Mouse (Mus musculus) neural tube, embryonic 12.5 days (tissue): Measurements from ENCODE around the gene Fam196b. TPM values are rescaled to one million over a fixed set of nuclear protein-coding genes. Genes with fewer than 3 reads are reported as not detected.

Source experiments
- ATAC-seq: fragments of 200-750 bp; cut with Nextera tagmentation; 2 replicates; pipeline ENCODE4 v1.8.0; 2017; ENCODE audit warnings: low read depth, mild to moderate bottlenecking, moderate TSS enrichment, moderate library complexity; ENCODE audit not compliant: low FRiP score
- H3K27ac ChIP-seq: fragments of 300-500 bp; sonication (generic); 2 replicates; pipeline ENCODE4 v1.5.1; 2016
- H3K27me3 ChIP-seq: fragments of 300-500 bp; sonication (generic); replicated peaks from 2 replicates; pipeline ENCODE4 v1.6.1; 2016; ENCODE audit warnings: mild to moderate bottlenecking
- H3K36me3 ChIP-seq: fragments of 300-500 bp; sonication (generic); 2 replicates; pipeline ENCODE4 v1.6.1; 2016; ENCODE audit warnings: mild to moderate bottlenecking
- H3K4me1 ChIP-seq: fragments of 300-500 bp; sonication (generic); 2 replicates; pipeline ENCODE4 v1.6.1; 2016
- H3K4me2 ChIP-seq: fragments of 300-500 bp; sonication (generic); replicated peaks from 2 replicates; pipeline ENCODE4 v1.6.1; 2016; ENCODE audit warnings: mild to moderate bottlenecking
- H3K4me3 ChIP-seq: fragments of 300-500 bp; sonication (generic); 2 replicates; pipeline ENCODE4 v1.5.1; 2016
- H3K9ac ChIP-seq: fragments of 300-500 bp; sonication (generic); 2 replicates; pipeline ENCODE4 v1.6.1; 2016; ENCODE audit warnings: mild to moderate bottlenecking
- H3K9me3 ChIP-seq: fragments of 300-500 bp; sonication (generic); 2 replicates; pipeline ENCODE4 v1.6.1; 2016; ENCODE audit warnings: mild to moderate bottlenecking
- WGBS: fragments of 180-500 bp; shearing (Covaris S2); methylation state at CpG from one replicate; pipeline ENCODE4 v1.1.7; 2016; 5-methylcytosine and 5-hydroxymethylcytosine counted together
- polyA plus RNA-seq: library from polyadenylated mRNA; unstranded; fragments of >200 nt; fragmentation: Nextera tagmentation; extraction: Ambion mirVana; gene quantifications from 2 replicates; pipeline ENCODE4 v1.2.1, GENCODE M21; 2016

Fam196b gene
- polyA plus RNA-seq, 1 experiment from 2014 or later: 2.0 TPM

DNA sequence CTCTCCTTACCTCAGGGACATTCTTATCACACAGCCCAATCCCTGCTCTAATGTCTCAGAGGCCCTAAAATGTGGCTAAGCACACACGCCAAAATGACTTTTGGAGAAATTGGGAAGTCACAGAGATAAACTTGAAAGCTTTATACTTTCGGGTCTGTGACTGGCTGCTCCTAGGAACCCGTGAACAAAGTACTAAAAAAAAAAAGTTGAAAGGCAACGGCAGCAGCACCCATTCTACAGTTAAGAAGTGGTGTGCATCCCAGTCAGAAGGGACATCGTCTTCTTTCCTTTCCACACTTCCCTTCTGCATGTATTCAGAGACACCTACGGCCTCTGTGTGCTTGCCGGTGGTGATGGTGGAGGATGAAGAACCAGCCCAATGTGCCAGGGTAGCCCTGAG is 14.6 kb upstream of the Fam196b start:
- WGBS: 88% methylated on average over 7 of the region's 7 CpGs
- H3K4me2 ChIP-seq: no peak overlapping the region
- ATAC-seq: no peak

DNA sequence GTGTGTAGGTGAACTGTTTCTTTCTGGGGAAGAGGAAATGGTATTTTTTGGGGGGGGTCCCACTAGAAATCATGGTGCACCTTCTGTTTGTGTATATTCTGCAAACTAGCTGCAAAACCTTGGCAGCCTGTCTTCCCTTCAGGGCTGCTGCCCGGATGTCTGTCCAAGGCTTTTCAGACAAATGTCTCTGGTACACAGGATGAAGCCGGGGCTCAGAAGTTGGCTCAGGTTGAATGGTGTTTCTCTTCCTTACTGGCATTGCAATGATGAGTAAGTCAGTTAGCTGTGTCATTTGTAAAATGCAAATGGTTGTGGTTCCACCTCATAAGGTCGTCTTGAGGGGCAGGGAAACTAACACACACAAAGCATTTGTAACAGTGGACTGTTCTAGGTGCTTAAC is 8.4 kb upstream of the Fam196b start:
- WGBS: 83% methylated on average over 3 of the region's 3 CpGs
- Histone ChIP-seq H3K27ac (no peak overlapping the region), H3K27me3 (peaks cover 3% of the 10 kb centered on the region; the same call in 1 of the 2 replicates), H3K36me3 (no peaks in the 10 kb centered on the region), H3K4me3 (no peak overlapping the region), H3K9ac (no peak overlapping the region), H3K4me1 (no peaks in the 10 kb centered on the region), H3K4me2 (no peak overlapping the region), H3K9me3 (no peaks in the 10 kb centered on the region)
- no peak for ATAC-seq

More for the DNA sequence above, 14.6 kb upstream of the Fam196b start:
- no peaks in the 10 kb centered on the region for H3K36me3 ChIP-seq
- no peak overlapping the region for H3K9ac ChIP-seq
- H3K27ac ChIP-seq: no peak overlapping the region
- H3K27me3 ChIP-seq: no peaks in the 10 kb centered on the region
- H3K9me3 ChIP-seq: no peaks in the 10 kb centered on the region
- H3K4me3 ChIP-seq: no peak overlapping the region
- H3K4me1 ChIP-seq: peaks cover 5% of the 10 kb centered on the region

DNA sequence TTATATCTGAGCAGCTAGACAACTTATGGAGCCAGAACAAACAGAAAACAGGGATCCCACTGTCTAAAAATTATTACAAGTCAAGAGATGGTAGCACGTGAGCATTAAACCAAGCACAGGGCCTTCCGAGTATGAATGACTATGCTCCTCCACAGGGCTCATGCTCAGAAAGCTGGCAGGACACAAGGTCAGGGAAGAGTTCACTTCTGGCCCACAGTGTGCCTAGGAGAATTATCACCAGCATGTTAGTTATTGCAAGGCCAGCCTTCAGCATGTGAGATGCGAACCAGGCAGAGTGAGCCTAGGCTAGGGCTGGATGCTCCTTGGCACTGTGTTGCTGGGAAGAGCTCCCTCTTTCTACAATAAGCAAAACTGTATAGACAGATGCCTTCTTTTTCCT is 5.9 kb upstream of the Fam196b start:
- Histone ChIP-seq H3K27me3 (peaks cover 3% of the 10 kb centered on the region; the same call in 1 of the 2 replicates), H3K36me3 (no peaks in the 10 kb centered on the region), H3K4me1 (no peaks in the 10 kb centered on the region), H3K27ac (no peak overlapping the region), H3K9me3 (no peaks in the 10 kb centered on the region), H3K4me3 (no peak overlapping the region), H3K9ac (no peak overlapping the region), H3K4me2 (no peak overlapping the region)
- WGBS: 86% methylated on average over 3 of the region's 3 CpGs
- ATAC-seq: no peak

DNA sequence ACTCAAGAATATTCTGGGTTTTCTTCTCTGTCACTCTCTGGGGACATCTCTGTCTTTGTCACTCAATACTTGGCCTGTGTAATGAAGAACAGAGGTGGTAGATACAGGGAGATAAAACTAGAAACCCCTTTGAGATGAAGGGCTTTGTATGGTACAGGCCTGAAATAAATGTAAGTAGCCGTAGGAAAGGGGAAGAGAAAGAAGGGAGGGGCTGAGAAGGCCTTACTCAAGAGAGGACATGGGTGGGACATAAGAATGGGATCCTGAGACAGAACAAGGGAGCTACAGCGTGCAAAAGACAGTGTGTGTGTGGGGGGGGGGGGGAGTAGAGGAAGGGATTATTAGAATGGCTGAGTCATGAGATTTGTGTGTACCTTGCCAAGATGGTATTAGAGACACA is 5.3 kb upstream of the Fam196b start:
- H3K4me3 ChIP-seq: no peak overlapping the region
- H3K36me3 ChIP-seq: no peaks in the 10 kb centered on the region
- ATAC-seq: no peak
- H3K9ac ChIP-seq: no peak overlapping the region
- H3K4me2 ChIP-seq: no peak overlapping the region
- 73% methylated on average over 2 of the region's 2 CpGs for WGBS
- peaks cover 3% of the 10 kb centered on the region; the same call in 1 of the 2 replicates for H3K27me3 ChIP-seq
- no peaks in the 10 kb centered on the region for H3K9me3 ChIP-seq
- no peaks in the 10 kb centered on the region for H3K4me1 ChIP-seq
- no peak overlapping the region for H3K27ac ChIP-seq

DNA sequence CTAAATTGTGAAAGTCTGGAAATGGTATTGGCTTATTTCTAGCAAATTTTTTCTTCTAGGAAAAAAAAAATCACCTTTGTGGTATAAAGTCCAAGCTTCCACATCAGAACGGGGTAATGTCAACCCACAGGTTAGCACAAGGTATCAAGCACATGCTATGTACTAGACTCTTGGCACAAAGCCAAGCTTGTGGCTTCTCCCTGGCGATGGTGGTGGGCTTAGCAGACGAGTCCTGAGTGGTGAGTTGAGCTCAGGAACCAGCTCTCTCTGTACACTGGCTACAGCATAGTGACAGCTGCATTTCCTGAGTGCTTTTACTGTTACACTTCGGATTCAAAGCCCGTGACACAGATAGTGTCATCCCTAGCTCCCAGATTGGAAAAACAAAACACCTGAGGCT is 2.9 kb upstream of the Fam196b start:
- no peak overlapping the region for H3K9ac ChIP-seq
- no peak overlapping the region for H3K4me2 ChIP-seq
- H3K27ac ChIP-seq: no peak overlapping the region
- H3K4me1 ChIP-seq: peaks cover 8% of the 10 kb centered on the region
- no peaks in the 10 kb centered on the region for H3K9me3 ChIP-seq
- no peaks in the 10 kb centered on the region for H3K36me3 ChIP-seq
- WGBS: 82% methylated on average over 5 of the region's 5 CpGs
- H3K4me3 ChIP-seq: no peak overlapping the region
- ATAC-seq: no peak
- peaks cover 3% of the 10 kb centered on the region; the same call in 1 of the 2 replicates for H3K27me3 ChIP-seq

DNA sequence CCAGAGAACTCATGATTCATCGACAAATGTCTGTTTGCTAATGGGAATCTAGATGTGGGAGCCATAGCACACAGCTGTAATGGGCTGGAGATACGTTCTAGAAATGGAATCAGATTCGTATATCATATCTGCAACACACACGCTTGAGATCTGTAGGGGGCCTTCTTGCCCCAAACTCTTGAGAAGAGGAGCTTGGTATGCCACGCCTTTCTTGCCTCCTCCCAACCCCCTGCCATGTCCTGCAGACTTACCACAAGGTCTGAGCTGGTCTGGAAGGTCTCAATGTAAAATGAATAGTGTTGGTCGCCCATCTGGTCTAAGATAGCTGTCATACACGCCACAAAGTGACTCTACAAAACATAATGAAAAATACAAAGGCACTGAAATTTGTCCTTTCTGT is 2.4 kb upstream of the Fam196b start:
- WGBS: 85% methylated on average over 7 of the region's 7 CpGs
- Histone ChIP-seq H3K36me3 (no peaks in the 10 kb centered on the region), H3K27ac (no peak overlapping the region), H3K4me1 (peaks cover 8% of the 10 kb centered on the region), H3K27me3 (peaks cover 3% of the 10 kb centered on the region; the same call in 1 of the 2 replicates), H3K4me3 (no peak overlapping the region), H3K9me3 (no peaks in the 10 kb centered on the region), H3K9ac (no peak overlapping the region), H3K4me2 (no peak overlapping the region)
- no peak for ATAC-seq

DNA sequence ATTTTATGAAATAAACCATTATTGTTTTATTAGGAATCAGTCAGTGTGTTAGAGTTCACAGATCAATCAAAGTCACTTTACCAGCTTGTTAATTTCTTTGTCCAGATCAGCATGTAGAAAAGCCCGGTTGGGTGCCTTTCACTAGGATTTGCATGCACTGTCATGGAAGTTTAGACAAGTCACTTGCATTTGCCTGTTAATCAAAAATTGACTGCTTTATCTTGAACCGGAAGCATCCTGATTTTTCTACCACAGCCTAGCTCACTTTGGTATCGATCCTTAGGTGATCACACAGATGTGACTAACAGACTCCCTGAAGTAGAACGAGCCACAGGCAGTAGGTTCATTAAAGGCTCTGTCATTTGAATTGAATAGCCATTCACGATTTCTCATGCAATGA is 761 bp downstream of the Fam196b start:
- no peaks in the 10 kb centered on the region for H3K9me3 ChIP-seq
- no peak overlapping the region for H3K27ac ChIP-seq
- no peak overlapping the region for H3K9ac ChIP-seq

DNA sequence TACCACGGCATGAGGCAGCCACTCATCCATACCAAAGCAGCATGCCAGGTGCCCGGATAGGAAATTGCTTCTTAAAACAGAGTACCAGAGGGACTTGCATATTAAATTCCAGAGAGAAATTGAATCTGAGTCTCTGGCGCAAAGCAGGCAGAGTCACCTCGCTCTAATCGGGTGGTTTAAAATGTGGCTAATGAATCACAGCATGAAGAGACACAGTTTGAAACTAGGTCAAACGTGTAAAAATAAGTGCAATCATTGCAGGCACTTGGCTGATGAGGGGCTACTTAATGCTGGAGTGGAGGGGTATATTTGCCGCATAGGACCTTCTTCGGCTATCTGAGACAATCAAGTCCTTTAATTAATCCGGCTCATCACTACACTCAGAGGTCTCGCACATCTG is 1.6 kb downstream of the Fam196b start:
- Histone ChIP-seq H3K36me3 (no peaks in the 10 kb centered on the region), H3K9ac (no peak overlapping the region), H3K9me3 (no peaks in the 10 kb centered on the region), H3K4me3 (no peak overlapping the region), H3K4me2 (peak overlapping the region; percentile 55), H3K27me3 (peaks cover 5% of the 10 kb centered on the region; the same call in 1 of the 2 replicates), H3K27ac (no peak overlapping the region), H3K4me1 (peaks cover 8% of the 10 kb centered on the region)
- no peak for ATAC-seq
- 48% methylated on average over 10 of the region's 10 CpGs for WGBS

More for the DNA sequence above, 761 bp downstream of the Fam196b start:
- Histone ChIP-seq H3K27me3 (peaks cover 8% of the 10 kb centered on the region; the same call in 1 of the 2 replicates), H3K4me2 (peak overlapping the region; percentile 55), H3K36me3 (no peaks in the 10 kb centered on the region), H3K4me1 (peaks cover 8% of the 10 kb centered on the region), H3K4me3 (peak overlapping the region; percentile 36)
- WGBS: 7% methylated on average over 5 of the region's 5 CpGs
- peak; percentile 45; the same call in 1 of the 2 replicates for ATAC-seq

DNA sequence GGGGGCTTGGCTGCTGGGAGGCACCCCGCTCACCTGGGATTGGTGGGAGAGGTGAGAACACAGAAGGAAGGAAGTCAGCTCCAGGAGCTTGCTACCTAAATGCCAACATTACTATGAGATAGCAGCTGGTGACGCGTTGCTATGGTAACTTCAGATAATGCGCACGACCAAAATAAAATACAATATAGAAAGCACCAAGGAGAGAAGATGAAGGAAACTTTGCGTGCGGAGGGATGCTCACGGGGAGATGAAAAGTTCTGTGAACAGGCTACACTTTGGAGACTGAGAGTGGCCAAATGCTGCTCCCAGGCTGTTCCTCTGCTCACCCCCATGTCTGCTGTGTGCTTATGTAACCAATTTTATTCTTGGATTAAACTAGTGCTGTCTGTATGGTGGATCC is 2.4 kb downstream of the Fam196b start:
- 79% methylated on average over 8 of the region's 8 CpGs for WGBS
- no peak overlapping the region for H3K4me3 ChIP-seq
- peak overlapping the region; percentile 55 for H3K4me2 ChIP-seq
- H3K27ac ChIP-seq: no peak overlapping the region
- no peaks in the 10 kb centered on the region for H3K9me3 ChIP-seq
- peaks cover 8% of the 10 kb centered on the region for H3K4me1 ChIP-seq
- H3K9ac ChIP-seq: no peak overlapping the region
- H3K27me3 ChIP-seq: peaks cover 4% of the 10 kb centered on the region; the same call in 1 of the 2 replicates
- ATAC-seq: no peak
- no peaks in the 10 kb centered on the region for H3K36me3 ChIP-seq

DNA sequence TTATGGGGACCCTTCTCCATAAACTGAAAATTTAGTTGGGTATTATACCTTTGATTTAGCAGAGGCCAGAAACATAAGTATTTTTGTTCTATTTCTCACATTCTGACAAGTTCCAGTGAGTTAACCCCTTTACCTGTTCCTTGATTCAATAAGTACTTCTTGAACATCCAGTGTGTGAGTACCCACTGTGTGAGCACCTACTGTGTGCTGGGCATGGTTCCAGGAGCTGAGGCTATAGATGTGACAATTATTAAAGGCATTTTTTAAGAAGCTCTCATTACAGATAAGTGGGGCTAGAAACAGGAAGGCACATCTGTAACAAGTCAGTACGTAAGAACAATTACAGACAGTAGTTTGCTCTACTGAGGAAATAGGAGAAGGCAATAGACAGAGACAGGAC is 4.7 kb downstream of the Fam196b start:
- WGBS: 86% methylated on average over 1 of the region's 1 CpGs
- peaks cover 4% of the 10 kb centered on the region; the same call in 1 of the 2 replicates for H3K27me3 ChIP-seq
- H3K36me3 ChIP-seq: no peaks in the 10 kb centered on the region
- H3K27ac ChIP-seq: no peak overlapping the region
- H3K9ac ChIP-seq: no peak overlapping the region
- no peak overlapping the region for H3K4me2 ChIP-seq
- peaks cover 8% of the 10 kb centered on the region for H3K4me1 ChIP-seq
- H3K4me3 ChIP-seq: no peak overlapping the region
- ATAC-seq: no peak
- H3K9me3 ChIP-seq: no peaks in the 10 kb centered on the region

DNA sequence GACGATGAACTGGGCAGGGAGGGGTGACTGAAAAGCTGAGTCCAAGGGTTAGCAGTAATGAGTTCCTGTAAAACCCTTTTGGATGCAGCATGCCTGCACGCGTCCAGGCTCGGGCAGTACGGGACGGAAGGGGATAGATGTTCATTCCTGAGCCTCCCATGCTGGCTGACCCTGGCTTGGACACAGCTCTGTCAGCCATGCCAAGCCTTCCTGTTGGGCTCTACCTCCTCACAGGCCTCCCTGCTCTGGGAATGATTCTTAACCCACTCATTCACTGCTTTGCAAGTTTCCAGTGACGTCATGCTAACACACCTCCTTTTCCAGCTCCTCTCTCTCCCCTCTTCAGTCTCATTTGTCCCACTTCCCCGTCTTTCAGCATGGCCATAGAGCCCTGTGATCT is 9.0 kb downstream of the Fam196b start:
- Histone ChIP-seq H3K4me1 (no peaks in the 10 kb centered on the region; the same call in 1 of the 2 replicates), H3K4me3 (no peak overlapping the region), H3K27me3 (no peaks in the 10 kb centered on the region), H3K9ac (no peak overlapping the region), H3K27ac (no peak overlapping the region), H3K36me3 (no peaks in the 10 kb centered on the region), H3K4me2 (no peak overlapping the region), H3K9me3 (no peaks in the 10 kb centered on the region)
- WGBS: 86% methylated on average over 8 of the region's 8 CpGs
- no peak for ATAC-seq

DNA sequence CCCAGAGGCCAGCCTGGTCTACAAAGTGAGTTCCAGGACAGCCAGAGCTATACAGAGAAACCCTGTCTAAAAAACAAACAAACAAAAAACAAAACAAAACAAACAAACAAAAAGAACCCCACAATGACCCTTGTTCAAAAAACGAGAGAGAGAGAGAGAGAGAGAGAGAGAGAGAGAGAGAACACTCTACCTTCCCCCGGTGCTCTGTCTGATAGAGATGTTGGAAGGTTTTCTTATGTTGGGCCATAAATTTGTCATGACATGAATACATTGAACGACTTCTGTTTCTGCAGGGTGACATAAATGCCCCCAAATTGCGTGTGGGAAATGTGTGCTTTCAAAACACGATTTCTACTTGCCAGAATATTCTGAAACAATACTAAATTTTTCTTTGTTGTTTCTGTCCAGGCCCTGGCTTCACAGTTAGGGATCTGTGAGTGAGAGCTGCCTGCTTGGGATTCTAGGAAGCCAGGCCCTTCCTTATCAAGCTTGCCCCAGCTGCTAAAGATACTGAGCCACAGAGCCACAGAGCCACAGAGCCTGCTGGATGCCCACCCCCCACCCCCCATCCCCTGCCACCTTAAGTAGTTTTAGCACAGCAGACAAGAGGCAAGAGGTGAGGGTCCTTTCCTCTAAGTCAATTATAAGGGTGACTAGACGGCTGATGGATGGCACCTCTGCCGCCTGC is 17.9 kb downstream of the Fam196b start:
- H3K4me3 ChIP-seq: no peak overlapping the region
- no peaks in the 10 kb centered on the region for H3K36me3 ChIP-seq
- H3K4me1 ChIP-seq: no peaks in the 10 kb centered on the region; the same call in 1 of the 2 replicates
- no peak overlapping the region for H3K27ac ChIP-seq
- no peaks in the 10 kb centered on the region for H3K9me3 ChIP-seq
- WGBS: 28% methylated on average over 7 of the region's 7 CpGs
- H3K27me3 ChIP-seq: no peaks in the 10 kb centered on the region
- H3K4me2 ChIP-seq: no peak overlapping the region
- ATAC-seq: no peak
- H3K9ac ChIP-seq: no peak overlapping the region

DNA sequence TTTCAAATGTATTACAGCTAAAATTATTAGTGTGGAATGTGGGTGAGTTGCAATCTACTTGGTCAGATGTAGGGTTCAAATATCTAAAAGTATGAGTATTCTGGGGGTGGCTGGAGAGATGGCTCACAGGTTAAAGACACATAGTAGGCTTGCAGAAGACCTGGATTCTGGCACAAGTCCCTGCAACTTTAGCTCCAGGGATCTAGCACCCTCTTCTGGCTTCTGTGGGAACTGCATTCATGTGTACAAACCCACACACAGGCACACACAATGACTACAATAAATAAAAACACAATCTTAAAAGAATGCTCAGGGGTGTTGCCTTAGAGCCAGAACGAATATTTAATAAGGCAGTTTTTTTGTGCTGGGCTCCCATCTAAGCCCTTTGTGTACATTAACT is 23.3 kb downstream of the Fam196b start:
- H3K4me1 ChIP-seq: no peaks in the 10 kb centered on the region
- ATAC-seq: no peak
- no peak overlapping the region for H3K4me3 ChIP-seq
- no peaks in the 10 kb centered on the region for H3K9me3 ChIP-seq
- 82% methylated on average over 1 of the region's 1 CpGs for WGBS
- no peak overlapping the region for H3K4me2 ChIP-seq
- H3K9ac ChIP-seq: no peak overlapping the region
- no peak overlapping the region for H3K27ac ChIP-seq
- H3K36me3 ChIP-seq: no peaks in the 10 kb centered on the region
- H3K27me3 ChIP-seq: no peaks in the 10 kb centered on the region
